Mouse (Mus musculus): ENCODE measurements around the gene Olfr874.
"Not testable (repeated sequence)": the region's sequence is repeated elsewhere in the genome, so short reads cannot be mapped to it uniquely, and the experiment has no call there.

- not testable (repeated sequence) for TF ChIP-seq CTCF (IDR thresholded peaks at IDR 0.05; ENCODE audit: borderline replicate concordance, insufficient read depth, low read length); POLR2A (IDR thresholded peaks at IDR 0.05; ENCODE audit: low read depth, low read length)
Measured at GRCm38 (mm10) chr9:37783394-37784387, 38.8 kb downstream of the Olfr874 start.

Measured in embryonic fibroblast, embryonic 13.5 days (primary cell).